ENCODE assay signal across 15 mouse cellular contexts in genomic region chr19:17240170-17241077, GRCm38 (mm10).
A peak's percentile ranks its signal among the peaks of the same experiment; 100 is the strongest.
DNase-seq lines count a peak whose midpoint lies in the region; ATAC-seq and TF ChIP-seq lines count a peak whose summit lies in the region.
"Had no signal": no experiment of that assay in that cellular context is flagged by ENCODE, and none has a peak within 500 bp of the region (broad histone marks: within the 10 kb centered on the region; RNA-seq: fewer than 3 reads in every experiment).

No protein-coding gene starts in this region.

- 87% methylated on average over 7 of the region's 7 CpGs for WGBS in kidney, adult 2 months
- 77% methylated on average over 7 of the region's 7 CpGs for WGBS in forebrain, embryonic 14.5 days
- 85% methylated on average over 7 of the region's 7 CpGs for WGBS in midbrain, embryonic 11.5 days

- DNase-seq in left cerebral cortex, postnatal 25 days (ENCODE audit: low spot score in 2 of 2): peak; percentile 11 to 63
- DNase-seq in left cerebral cortex, postnatal 10 days (ENCODE audit: extremely low spot score in 1 of 2, low spot score in 2 of 2): no peak
- DNase-seq in CD4-positive helper T cell, adult 2 months (ENCODE audit: low read depth, low spot score): peak; percentile 27
- DNase-seq in cerebellum, adult 11-12 months: peak; percentile 81
- DNase-seq in kidney, adult 2 months: no peak
- DNase-seq in forebrain, embryonic 14.5 days (ENCODE audit: low spot score): no peak
- DNase-seq in midbrain, embryonic 11.5 days (ENCODE audit: low spot score, missing footprints): no peak
- DNase-seq: adrenal gland, postnatal 36 days; heart, adult 2 months; kidney, postnatal 14 days; spleen, adult 18-20 months had no signal

- no peaks in the 10 kb centered on the region for H3K9me3 ChIP-seq in forebrain, embryonic 14.5 days (replicated peaks; ENCODE audit: control insufficient read depth, low read length)
- H3K9me3 ChIP-seq in midbrain, embryonic 11.5 days (ENCODE audit: control insufficient read depth, low read length): no peaks in the 10 kb centered on the region
- H3K9me3 ChIP-seq: liver, embryonic 15.5 days had no signal

- no peaks in the 10 kb centered on the region; the same call in 1 of the 2 replicates for H3K4me1 ChIP-seq in embryonic fibroblast, embryonic 13.5 days (ENCODE audit: control insufficient read depth, insufficient read depth, low read length)
- no peaks in the 10 kb centered on the region for H3K4me1 ChIP-seq in kidney, adult 2 months (ENCODE audit: control insufficient read depth, insufficient read depth, low read length)
- H3K4me1 ChIP-seq in forebrain, embryonic 14.5 days (ENCODE audit: control insufficient read depth, insufficient read depth, low read length): no peaks in the 10 kb centered on the region
- no peaks in the 10 kb centered on the region for H3K4me1 ChIP-seq in midbrain, embryonic 11.5 days (ENCODE audit: control insufficient read depth, insufficient read depth, low read length)

- no peaks in the 10 kb centered on the region for H3K27me3 ChIP-seq in kidney, adult 2 months (replicated peaks; ENCODE audit: control insufficient read depth, insufficient read depth, low read length)
- no peaks in the 10 kb centered on the region for H3K27me3 ChIP-seq in forebrain, embryonic 14.5 days (replicated peaks; ENCODE audit: control insufficient read depth, insufficient read depth, low read length)
- H3K27me3 ChIP-seq in midbrain, embryonic 11.5 days (ENCODE audit: control insufficient read depth, insufficient read depth, low read length): no peaks in the 10 kb centered on the region
- H3K27me3 ChIP-seq: liver, embryonic 15.5 days had no signal

- no peak overlapping the region for H3K9ac ChIP-seq in forebrain, embryonic 14.5 days (ENCODE audit: low read length)
- H3K9ac ChIP-seq in midbrain, embryonic 11.5 days (ENCODE audit: low read length): no peak overlapping the region
- H3K9ac ChIP-seq: liver, embryonic 15.5 days had no signal

- no peak overlapping the region for H3K4me2 ChIP-seq in forebrain, embryonic 14.5 days (ENCODE audit: low read length)
- no peak overlapping the region for H3K4me2 ChIP-seq in midbrain, embryonic 11.5 days
- H3K4me2 ChIP-seq: liver, embryonic 15.5 days had no signal

- no peaks in the 10 kb centered on the region for H3K36me3 ChIP-seq in kidney, adult 2 months (ENCODE audit: control insufficient read depth, insufficient read depth, low read length)
- no peaks in the 10 kb centered on the region for H3K36me3 ChIP-seq in forebrain, embryonic 14.5 days (ENCODE audit: control insufficient read depth, insufficient read depth, low read length)
- H3K36me3 ChIP-seq in midbrain, embryonic 11.5 days (ENCODE audit: control insufficient read depth, insufficient read depth, low read length): no peaks in the 10 kb centered on the region
- H3K36me3 ChIP-seq: liver, embryonic 15.5 days had no signal

- TF ChIP-seq CTCF in embryonic fibroblast, embryonic 13.5 days (IDR thresholded peaks at IDR 0.05; ENCODE audit: borderline replicate concordance, insufficient read depth, low read length): no peak
- no peak for TF ChIP-seq CTCF in kidney, adult 2 months (conservative IDR thresholded peaks at IDR 0.05; ENCODE audit: insufficient read depth, insufficient read length, low read depth, low read length)

- TF ChIP-seq POLR2A in embryonic fibroblast, embryonic 13.5 days (IDR thresholded peaks at IDR 0.05; ENCODE audit: low read depth, low read length): no peak
- no peak for TF ChIP-seq POLR2A in kidney, adult 2 months (IDR thresholded peaks at IDR 0.05; ENCODE audit: low read depth, low read length)

- no peak overlapping the region for H3K4me3 ChIP-seq in embryonic fibroblast, embryonic 13.5 days (ENCODE audit: insufficient read depth, low read length)
- no peak overlapping the region for H3K4me3 ChIP-seq in kidney, adult 2 months (ENCODE audit: insufficient read depth, low read depth, low read length)
- H3K4me3 ChIP-seq in forebrain, embryonic 14.5 days (ENCODE audit: low read depth, low read length): no peak overlapping the region
- H3K4me3 ChIP-seq in midbrain, embryonic 11.5 days (ENCODE audit: low read depth, low read length): no peak overlapping the region
- H3K4me3 ChIP-seq: heart, adult 2 months; liver, embryonic 15.5 days had no signal

- no peak for ATAC-seq in forebrain, embryonic 14.5 days
- ATAC-seq in midbrain, embryonic 11.5 days (ENCODE audit: low FRiP score): no peak
- ATAC-seq: inflammation-experienced regulatory T-cells, adult 6 months had no signal

- intact Hi-C loops in left cerebral cortex, postnatal 25 days (cut with DNase I): no loop called here
- intact Hi-C loops in left cerebral cortex, postnatal 10 days (cut with DNase I): no loop called here

- peak overlapping the region; percentile 66 for H3K27ac ChIP-seq in embryonic fibroblast, embryonic 13.5 days (ENCODE audit: insufficient read depth, low read length)
- no peak overlapping the region for H3K27ac ChIP-seq in kidney, adult 2 months (ENCODE audit: insufficient read depth, low read depth, low read length)
- H3K27ac ChIP-seq in forebrain, embryonic 14.5 days (ENCODE audit: low read depth, low read length): no peak overlapping the region
- no peak overlapping the region for H3K27ac ChIP-seq in midbrain, embryonic 11.5 days (ENCODE audit: low read depth, low read length)
- H3K27ac ChIP-seq: heart, adult 2 months; liver, embryonic 15.5 days; stomach, postnatal 0 days had no signal

Comparison
In these comparisons a context has a peak if more than half of its experiments do, and no peak if none do; other contexts are left out.
1. DNase-seq: peak in left cerebral cortex, postnatal 25 days (2 of 2), CD4-positive helper T cell, adult 2 months (single experiment) and cerebellum, adult 11-12 months (single experiment); none in left cerebral cortex, postnatal 10 days (0 of 2), kidney, adult 2 months (single experiment), forebrain, embryonic 14.5 days (single experiment) and midbrain, embryonic 11.5 days (single experiment).